Mouse (Mus musculus): Measurements from ENCODE around the gene Mis18bp1. TPM values are rescaled to one million over a fixed set of nuclear protein-coding genes. Genes with fewer than 3 reads are reported as not detected.
"Not testable (repeated sequence)": the region's sequence is repeated elsewhere in the genome, so short reads cannot be mapped to it uniquely, and the experiment has no call there.

The Mis18bp1 gene
- 43.0 and 43.3 TPM in 2 replicates for polyA plus RNA-seq (2015; fragmentation: Nextera tagmentation; extraction: Ambion mirVana)

DNA sequence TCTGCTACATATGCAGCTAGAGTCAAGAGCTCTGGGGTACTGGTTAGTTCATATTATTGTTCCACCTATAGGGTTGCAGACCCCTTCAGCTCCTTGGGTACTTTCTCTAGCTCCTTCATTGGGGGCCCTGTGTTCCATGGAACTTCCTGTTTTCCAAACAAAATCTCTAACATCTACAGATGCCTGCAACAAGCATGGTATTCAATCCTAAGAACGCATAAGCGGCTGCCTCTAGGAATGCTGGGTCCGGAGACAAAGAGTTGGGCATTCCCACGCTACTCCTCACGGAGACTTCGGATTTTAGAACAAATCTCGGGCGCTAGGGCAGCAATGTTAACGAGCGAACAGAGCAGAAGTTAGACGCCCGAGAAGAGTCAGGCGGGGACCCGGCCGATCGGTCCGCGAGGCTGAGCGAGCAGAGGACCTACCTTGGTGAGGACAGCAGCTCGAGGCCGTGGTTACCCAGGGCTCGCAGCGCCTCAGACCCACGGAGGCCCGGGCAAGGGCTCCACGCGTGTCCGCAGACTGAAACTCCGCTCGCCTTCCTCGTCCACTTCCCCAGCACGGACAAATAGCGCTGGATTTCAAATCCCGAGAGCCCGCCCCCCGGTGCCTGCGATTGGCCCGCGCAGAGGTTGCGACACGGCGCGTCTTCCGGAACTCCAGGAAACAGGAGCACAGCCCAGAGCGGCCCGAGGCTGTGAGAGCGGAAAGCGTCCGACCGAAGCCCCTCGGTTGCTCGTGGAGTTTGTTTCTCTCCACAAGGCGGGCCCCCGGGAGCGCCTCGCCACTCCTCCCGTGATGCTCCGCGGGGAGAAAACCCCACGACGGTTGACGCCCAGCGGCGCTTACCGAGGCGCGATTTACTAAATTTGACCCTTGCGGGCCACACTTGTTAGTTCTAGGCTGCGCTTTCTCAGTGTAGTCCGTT is at the start of gene Mis18bp1:
TSS of gene Mis18bp1 (minus strand) at position 584 of the 931 bp plus-strand sequence.
- WGBS: under 1% methylated on average over 70 of the region's 70 CpGs
- no peaks in the 10 kb centered on the region for H3K36me3 ChIP-seq
- ATAC-seq (ENCODE audit: insufficient number of reproducible peaks, low FRiP score, low TSS enrichment, low read depth): peak; percentile 99

DNA sequence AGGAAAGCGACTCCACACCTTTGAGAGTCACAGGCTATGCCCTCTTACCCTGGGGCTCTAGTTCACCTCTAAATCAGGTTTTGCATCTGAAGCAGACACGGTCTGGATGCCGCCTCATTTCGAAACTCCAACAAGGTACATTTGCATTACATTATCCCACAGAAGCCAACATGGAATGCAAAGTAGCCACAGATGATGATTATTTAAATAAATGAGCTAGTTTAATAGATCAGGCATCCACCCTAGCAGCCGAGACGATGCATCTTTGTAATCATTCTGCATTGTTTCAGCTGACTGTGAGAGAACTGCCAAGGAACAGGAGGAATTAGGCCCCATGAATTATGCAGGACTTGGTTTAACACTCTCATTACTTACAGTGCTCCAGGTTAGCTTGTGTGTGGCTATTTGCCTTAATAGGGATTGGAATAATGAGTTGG is 44.0 kb upstream of the Mis18bp1 start:
- 66% methylated on average over 6 of the region's 6 CpGs for WGBS
- no peak overlapping the region for H3K9ac ChIP-seq
- no peaks in the 10 kb centered on the region for H3K9me3 ChIP-seq (replicated peaks)
- no peak overlapping the region for H3K4me3 ChIP-seq (replicated peaks)
- no peak for ATAC-seq (ENCODE audit: insufficient number of reproducible peaks, low FRiP score, low TSS enrichment, low read depth)
- H3K36me3 ChIP-seq: no peaks in the 10 kb centered on the region
- H3K4me2 ChIP-seq (replicated peaks): no peak overlapping the region
- H3K4me1 ChIP-seq: no peaks in the 10 kb centered on the region
- H3K27ac ChIP-seq (replicated peaks): no peak overlapping the region
- no peaks in the 10 kb centered on the region for H3K27me3 ChIP-seq

More for the DNA sequence above, at the start of gene Mis18bp1:
- H3K4me1 ChIP-seq: peaks cover 4% of the 10 kb centered on the region
- no peaks in the 10 kb centered on the region for H3K27me3 ChIP-seq
- H3K4me2 ChIP-seq (replicated peaks): peak within 1 kb of the TSS; percentile 51
- H3K9ac ChIP-seq: peak within 1 kb of the TSS; percentile 68
- no peaks in the 10 kb centered on the region for H3K9me3 ChIP-seq (replicated peaks)
- peak within 1 kb of the TSS; percentile 91 for H3K4me3 ChIP-seq (replicated peaks)
- peak within 1 kb of the TSS; percentile 98 for H3K27ac ChIP-seq (replicated peaks)

DNA sequence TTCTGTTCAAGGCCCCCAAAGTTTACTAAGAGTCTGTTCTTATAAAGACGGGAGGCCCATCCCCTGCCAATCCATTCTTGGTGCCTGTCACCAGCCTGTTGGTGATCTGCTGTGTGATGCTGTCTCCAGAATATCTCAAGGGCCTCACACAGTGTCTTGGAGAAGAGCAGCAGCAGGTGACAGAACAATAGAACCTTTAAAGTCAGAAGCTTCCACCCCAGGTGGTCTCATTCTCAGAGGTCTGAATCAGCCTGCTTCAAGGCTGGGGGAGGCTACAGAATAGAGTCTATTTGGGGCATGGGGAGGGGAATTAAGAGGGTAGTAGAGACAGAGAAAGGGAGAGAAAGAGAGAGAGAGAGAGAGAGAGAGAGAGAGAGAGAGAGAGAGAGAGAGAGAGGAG is 34.0 kb upstream of the Mis18bp1 start:
- Histone ChIP-seq H3K4me1 (no peaks in the 10 kb centered on the region), H3K4me2 (replicated peaks) (no peak overlapping the region), H3K36me3 (no peaks in the 10 kb centered on the region), H3K9ac (no peak overlapping the region), H3K9me3 (replicated peaks) (no peaks in the 10 kb centered on the region), H3K27ac (replicated peaks) (no peak overlapping the region), H3K4me3 (replicated peaks) (no peak overlapping the region), H3K27me3 (no peaks in the 10 kb centered on the region)
- ATAC-seq (ENCODE audit: insufficient number of reproducible peaks, low FRiP score, low TSS enrichment, low read depth): no peak
- 36% methylated on average over 1 of the region's 1 CpGs for WGBS

DNA sequence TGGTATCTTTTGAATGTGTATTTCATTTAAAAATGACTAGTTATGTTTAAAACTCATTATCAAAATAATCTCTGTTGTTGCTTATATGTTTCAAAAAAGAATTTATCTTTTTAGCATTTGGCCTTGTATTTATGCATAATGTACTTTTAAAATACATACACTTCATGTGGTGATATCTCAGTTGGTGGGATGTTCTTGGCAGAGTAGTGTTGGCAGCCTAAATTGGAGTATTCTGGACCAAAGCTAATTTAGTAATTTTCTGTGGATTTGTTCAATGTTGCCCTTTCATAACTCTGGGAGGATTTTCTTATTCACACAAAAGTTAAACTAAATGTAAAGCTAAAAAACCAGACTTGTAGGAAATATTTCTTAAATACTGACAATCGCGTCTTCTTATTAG is 29.4 kb upstream of the Mis18bp1 start:
- Histone ChIP-seq H3K4me2 (replicated peaks) (no peak overlapping the region), H3K9ac (no peak overlapping the region), H3K4me1 (no peaks in the 10 kb centered on the region), H3K27ac (replicated peaks) (no peak overlapping the region), H3K9me3 (replicated peaks) (no peaks in the 10 kb centered on the region), H3K27me3 (no peaks in the 10 kb centered on the region), H3K36me3 (no peaks in the 10 kb centered on the region), H3K4me3 (replicated peaks) (no peak overlapping the region)
- WGBS: 95% methylated on average over 2 of the region's 2 CpGs
- no peak for ATAC-seq (ENCODE audit: insufficient number of reproducible peaks, low FRiP score, low TSS enrichment, low read depth)

DNA sequence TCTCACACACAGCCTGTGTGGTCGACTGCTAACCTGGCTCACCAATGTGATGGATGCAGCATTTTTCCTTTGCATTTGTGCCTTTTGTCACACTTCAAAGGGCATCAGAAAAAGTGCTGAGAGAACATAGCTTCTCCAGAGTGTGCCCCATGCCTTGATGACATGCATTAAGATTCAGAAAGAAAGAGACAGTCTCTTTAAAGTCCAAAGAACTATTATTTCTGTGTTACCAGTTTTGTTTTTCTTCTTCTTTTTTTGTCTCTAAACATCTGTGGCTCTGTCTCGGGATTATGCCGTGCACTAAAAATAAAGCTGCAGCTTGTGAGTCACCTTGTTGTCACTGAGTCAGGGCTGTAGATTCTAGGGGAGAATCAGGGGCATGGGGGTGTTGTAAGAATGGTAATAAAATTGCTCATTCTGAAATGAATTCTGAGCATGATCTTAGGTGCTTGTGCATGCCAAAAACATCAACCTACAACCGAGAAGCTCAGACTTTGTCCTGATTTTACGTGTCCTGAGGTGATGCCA is 21.7 kb upstream of the Mis18bp1 start:
- H3K9ac ChIP-seq: no peak overlapping the region
- H3K4me1 ChIP-seq: no peaks in the 10 kb centered on the region
- H3K4me3 ChIP-seq (replicated peaks): no peak overlapping the region
- ATAC-seq (ENCODE audit: insufficient number of reproducible peaks, low FRiP score, low TSS enrichment, low read depth): no peak
- WGBS: 60% methylated on average over 5 of the region's 5 CpGs
- no peaks in the 10 kb centered on the region for H3K27me3 ChIP-seq
- H3K9me3 ChIP-seq (replicated peaks): no peaks in the 10 kb centered on the region
- no peak overlapping the region for H3K27ac ChIP-seq (replicated peaks)
- H3K4me2 ChIP-seq (replicated peaks): no peak overlapping the region
- H3K36me3 ChIP-seq: no peaks in the 10 kb centered on the region

DNA sequence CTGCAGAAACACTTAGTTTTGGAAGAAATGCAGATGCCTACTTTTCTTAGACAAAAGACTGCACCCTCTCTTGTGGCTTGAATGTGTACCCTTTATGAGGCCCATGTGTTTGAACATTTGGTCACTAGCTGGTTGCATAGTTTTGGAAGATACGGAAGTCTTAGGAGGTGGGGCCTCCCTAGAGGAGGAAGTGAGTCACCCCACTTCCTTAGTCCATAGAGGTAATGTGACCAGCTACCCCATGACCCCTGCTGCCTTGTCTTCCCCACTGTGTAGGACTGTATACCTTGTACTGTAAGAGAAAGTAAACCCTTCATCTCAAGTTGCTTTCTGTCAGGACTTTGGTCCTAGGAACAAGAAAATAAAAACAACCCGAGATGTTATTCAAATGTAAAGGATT is 16.8 kb upstream of the Mis18bp1 start:
- H3K4me3 ChIP-seq (replicated peaks): no peak overlapping the region
- WGBS: 62% methylated on average over 2 of the region's 2 CpGs
- H3K9ac ChIP-seq: no peak overlapping the region
- no peak overlapping the region for H3K4me2 ChIP-seq (replicated peaks)
- H3K27ac ChIP-seq (replicated peaks): no peak overlapping the region
- no peaks in the 10 kb centered on the region for H3K9me3 ChIP-seq (replicated peaks)
- H3K36me3 ChIP-seq: no peaks in the 10 kb centered on the region
- no peaks in the 10 kb centered on the region for H3K4me1 ChIP-seq
- H3K27me3 ChIP-seq: no peaks in the 10 kb centered on the region
- no peak for ATAC-seq (ENCODE audit: insufficient number of reproducible peaks, low FRiP score, low TSS enrichment, low read depth)

DNA sequence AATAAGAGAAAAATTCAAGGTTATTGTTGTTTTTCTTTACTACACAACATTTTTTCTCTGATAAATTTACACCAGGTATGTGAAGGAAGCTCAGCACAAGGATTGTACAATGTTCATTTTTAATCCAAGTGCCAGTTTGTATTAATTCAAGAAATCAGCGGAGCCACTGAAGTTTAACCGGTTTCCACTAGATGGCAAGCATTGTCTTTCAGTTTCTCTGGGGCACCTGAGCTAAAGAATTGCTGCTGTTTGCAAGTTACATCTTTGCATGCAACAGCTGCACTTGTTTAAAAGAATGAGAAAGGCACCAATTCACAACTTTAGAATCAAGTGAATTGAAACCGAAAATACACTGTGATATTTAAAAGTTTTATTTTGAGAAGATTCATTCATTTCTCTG is 15.0 kb upstream of the Mis18bp1 start:
- Histone ChIP-seq H3K4me2 (replicated peaks) (no peak overlapping the region), H3K4me1 (no peaks in the 10 kb centered on the region), H3K9me3 (replicated peaks) (no peaks in the 10 kb centered on the region), H3K4me3 (replicated peaks) (no peak overlapping the region), H3K9ac (no peak overlapping the region), H3K27me3 (no peaks in the 10 kb centered on the region), H3K27ac (replicated peaks) (no peak overlapping the region), H3K36me3 (no peaks in the 10 kb centered on the region)
- no peak for ATAC-seq (ENCODE audit: insufficient number of reproducible peaks, low FRiP score, low TSS enrichment, low read depth)
- WGBS: 36% methylated on average over 3 of the region's 3 CpGs

DNA sequence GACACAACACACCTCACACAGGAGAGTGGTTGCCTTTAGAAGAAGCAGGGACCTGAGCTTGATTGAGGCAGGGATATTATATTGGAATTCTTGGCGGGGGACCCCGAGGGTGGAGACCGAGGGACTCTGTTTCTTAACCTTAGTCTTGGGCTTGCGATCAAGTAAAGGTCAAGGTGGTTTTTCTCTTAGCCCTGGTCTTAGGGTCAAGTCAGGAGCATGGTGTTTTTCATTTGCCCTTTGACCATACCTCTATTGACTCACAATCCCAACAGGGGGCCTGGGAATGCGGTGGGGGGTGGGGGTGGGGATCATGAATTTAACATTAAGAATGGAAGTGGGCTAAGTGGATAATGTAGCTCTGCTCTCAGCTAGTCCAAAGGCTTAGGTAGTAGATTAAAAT is 1.3 kb upstream of the Mis18bp1 start:
- H3K4me2 ChIP-seq (replicated peaks): no peak overlapping the region
- H3K27ac ChIP-seq (replicated peaks): no peak overlapping the region
- H3K4me3 ChIP-seq (replicated peaks): no peak overlapping the region
- H3K36me3 ChIP-seq: no peaks in the 10 kb centered on the region
- 88% methylated on average over 5 of the region's 5 CpGs for WGBS
- H3K4me1 ChIP-seq: peaks cover 4% of the 10 kb centered on the region
- no peak overlapping the region for H3K9ac ChIP-seq
- H3K9me3 ChIP-seq (replicated peaks): no peaks in the 10 kb centered on the region
- no peaks in the 10 kb centered on the region for H3K27me3 ChIP-seq
- no peak for ATAC-seq (ENCODE audit: insufficient number of reproducible peaks, low FRiP score, low TSS enrichment, low read depth)

DNA sequence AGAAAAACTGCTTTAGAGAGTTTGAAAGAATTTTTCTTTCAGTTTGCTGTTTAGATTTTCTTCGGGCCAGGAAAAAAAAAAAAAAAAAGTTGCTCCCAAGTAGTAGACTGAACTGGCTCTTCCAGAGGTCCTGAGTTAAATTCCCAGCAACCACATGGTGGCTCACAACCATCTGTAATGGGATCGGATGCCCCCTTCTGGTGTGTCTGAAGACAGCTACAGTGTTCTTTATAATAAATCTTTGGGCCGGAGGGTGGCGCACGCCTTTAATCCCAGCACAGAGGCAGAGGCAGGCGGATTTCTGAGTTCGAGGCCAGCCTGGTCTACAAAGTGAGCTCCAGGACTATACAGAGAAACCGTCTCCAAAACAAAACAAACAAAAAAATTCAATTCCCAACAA is 555 bp upstream of the Mis18bp1 start:
- H3K9ac ChIP-seq: not testable (repeated sequence)
- Histone ChIP-seq H3K4me2 (replicated peaks) (peak overlapping the region; percentile 51), H3K27ac (replicated peaks) (peak overlapping the region; percentile 98)

DNA sequence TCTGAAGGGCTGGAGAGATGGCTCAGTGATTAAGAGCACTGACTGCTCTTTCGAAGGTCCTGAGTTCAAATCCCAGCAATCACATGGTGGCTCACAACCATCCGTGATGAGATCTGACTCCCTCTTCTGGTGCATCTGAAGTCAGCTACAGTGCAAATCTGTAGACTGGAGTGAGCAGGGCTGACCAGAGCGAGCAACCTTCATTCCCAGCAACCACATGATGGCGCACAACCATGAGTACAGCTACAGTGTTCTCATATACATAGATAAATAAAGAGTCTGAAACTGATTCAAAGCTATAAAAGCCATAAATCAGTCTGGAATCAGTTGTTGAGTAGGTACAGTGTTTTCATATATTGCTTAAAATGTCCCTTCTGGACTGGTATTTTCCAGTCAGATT is 36.3 kb downstream of the Mis18bp1 start:
- H3K4me3 ChIP-seq (replicated peaks); H3K9ac ChIP-seq: not testable (repeated sequence)
- WGBS: 93% methylated on average over 4 of the region's 4 CpGs

More for the DNA sequence above, 555 bp upstream of the Mis18bp1 start:
- 26% methylated on average over 8 of the region's 8 CpGs for WGBS
- not testable (repeated sequence) for H3K9me3 ChIP-seq (replicated peaks); H3K4me1 ChIP-seq; H3K27me3 ChIP-seq; H3K36me3 ChIP-seq
- ATAC-seq (ENCODE audit: insufficient number of reproducible peaks, low FRiP score, low TSS enrichment, low read depth): peak; percentile 40
- peak overlapping the region; percentile 91 for H3K4me3 ChIP-seq (replicated peaks)

DNA sequence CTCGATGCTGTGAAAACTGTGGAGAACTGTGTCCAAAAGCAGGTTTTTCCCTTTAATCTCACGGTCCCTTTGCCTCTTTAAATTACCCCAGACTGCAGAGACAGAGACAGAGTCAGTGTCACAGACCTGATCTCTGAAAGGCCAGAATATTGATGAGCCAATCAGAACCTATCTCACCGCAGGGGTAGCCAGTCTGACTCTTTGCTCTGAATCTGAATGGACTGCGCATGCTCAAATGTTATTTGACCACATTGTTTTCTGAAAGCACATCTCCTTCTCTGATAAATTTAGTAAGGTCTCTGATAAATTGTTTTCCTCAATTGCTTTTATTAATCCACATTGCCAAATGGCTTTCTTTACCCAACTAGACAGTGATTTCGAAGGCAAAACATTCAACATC is 53.0 kb downstream of the Mis18bp1 start:
- no peak for ATAC-seq (ENCODE audit: insufficient number of reproducible peaks, low FRiP score, low TSS enrichment, low read depth)
- Histone ChIP-seq H3K9me3 (replicated peaks) (no peaks in the 10 kb centered on the region), H3K4me2 (replicated peaks) (no peak overlapping the region), H3K9ac (no peak overlapping the region), H3K4me1 (no peaks in the 10 kb centered on the region), H3K4me3 (replicated peaks) (no peak overlapping the region), H3K27ac (replicated peaks) (no peak overlapping the region), H3K36me3 (peaks cover 20% of the 10 kb centered on the region), H3K27me3 (no peaks in the 10 kb centered on the region)
- 90% methylated on average over 5 of the region's 5 CpGs for WGBS

More for the DNA sequence above, 36.3 kb downstream of the Mis18bp1 start:
- H3K36me3 ChIP-seq: peaks cover 19% of the 10 kb centered on the region
- ATAC-seq (ENCODE audit: insufficient number of reproducible peaks, low FRiP score, low TSS enrichment, low read depth); H3K4me2 ChIP-seq (replicated peaks); H3K27ac ChIP-seq (replicated peaks); H3K27me3 ChIP-seq; H3K9me3 ChIP-seq (replicated peaks); H3K4me1 ChIP-seq: not testable (repeated sequence)

Measured in embryonic facial prominence, embryonic 15.5 days (tissue).